Mouse (Mus musculus) cerebellum, adult 2 months (tissue): Measurements from ENCODE around the gene Glis3. TPM values are rescaled to one million over a fixed set of nuclear protein-coding genes. Genes with fewer than 3 reads are reported as not detected.

Experiments used
- DNase-seq, 2 experiments: peaks; one replicate each; pipeline ENCODE4 v3.0.0; 2021
- H3K27ac ChIP-seq: fragments of 200-500 bp; 2 replicates; pipeline ENCODE4 v1.5.1; 2012; ENCODE audit warnings: low read length, control low read depth, inconsistent platforms; ENCODE audit not compliant: insufficient read depth
- H3K27me3 ChIP-seq: fragments of 200-500 bp; 2 replicates; pipeline ENCODE4 v1.6.1; 2012; ENCODE audit warnings: inconsistent platforms, mild to moderate bottlenecking, low read length, moderate library complexity; ENCODE audit not compliant: control insufficient read depth, insufficient read depth
- H3K4me1 ChIP-seq: fragments of 200-500 bp; 2 replicates; pipeline ENCODE4 v1.6.1; 2011; ENCODE audit warnings: low read length; ENCODE audit not compliant: control insufficient read depth, insufficient read depth
- H3K4me3 ChIP-seq: fragments of 200-500 bp; replicated peaks from 2 replicates; pipeline ENCODE3; 2011; ENCODE audit warnings: mild to moderate bottlenecking, low read depth, low read length, control low read depth; ENCODE audit not compliant: insufficient read depth
- CTCF ChIP-seq: fragments of 200-500 bp; IDR thresholded peaks from 2 replicates; pipeline ENCODE4 v1.5.1; 2011; ENCODE audit warnings: low read depth, mild to moderate bottlenecking, control low read depth, low read length, moderate library complexity, borderline replicate concordance; ENCODE audit not compliant: insufficient read depth
- POLR2A ChIP-seq: fragments of 200-500 bp; IDR thresholded peaks from 2 replicates; pipeline ENCODE4 v1.6.1; 2011; ENCODE audit warnings: low read length, control low read depth, borderline replicate concordance; ENCODE audit not compliant: insufficient read depth
- WGBS: fragments of 180-500 bp; shearing (Covaris S2); methylation state at CpG from one replicate; pipeline ENCODE4 v1.1.7; 2018; 5-methylcytosine and 5-hydroxymethylcytosine counted together
- polyA plus RNA-seq: library from polyadenylated mRNA; depleted of rRNA; stranded (reverse); fragments of >200 nt; gene quantifications from 2 replicates; pipeline ENCODE4 v1.2.3, GENCODE M21; 2012

Glis3 gene
- polyA plus RNA-seq, 1 experiment = 0.59 TPM

DNA sequence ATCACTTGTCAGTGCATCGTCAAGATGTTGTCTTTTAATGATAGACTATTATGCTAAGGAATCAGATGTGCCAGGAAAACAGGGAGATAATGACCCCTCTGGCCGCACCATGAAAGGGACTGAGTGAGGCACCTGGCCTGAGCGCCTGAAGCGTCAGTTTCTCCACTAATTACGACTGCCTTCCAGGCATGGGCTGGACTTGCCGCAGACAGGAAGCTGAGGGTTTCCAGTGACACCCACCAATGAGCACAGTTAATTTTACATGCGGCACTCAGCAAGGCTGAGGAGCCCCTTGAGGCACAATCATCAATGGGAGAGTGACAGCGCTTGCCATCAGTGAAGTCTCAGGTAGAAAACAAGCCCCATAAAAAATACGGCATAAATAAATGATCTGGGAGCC lies 141.1 kb downstream of the Glis3 start:
- Histone ChIP-seq H3K4me3 (no peak overlapping the region), H3K4me1 (no peaks in the 10 kb centered on the region), H3K27me3 (no peaks in the 10 kb centered on the region; the same call in 1 of the 2 replicates), H3K27ac (no peak overlapping the region)
- no peak for TF ChIP-seq CTCF
- no peak for TF ChIP-seq POLR2A
- DNase-seq = no peak
- 83% methylated on average over 9 of the region's 9 CpGs for WGBS

DNA sequence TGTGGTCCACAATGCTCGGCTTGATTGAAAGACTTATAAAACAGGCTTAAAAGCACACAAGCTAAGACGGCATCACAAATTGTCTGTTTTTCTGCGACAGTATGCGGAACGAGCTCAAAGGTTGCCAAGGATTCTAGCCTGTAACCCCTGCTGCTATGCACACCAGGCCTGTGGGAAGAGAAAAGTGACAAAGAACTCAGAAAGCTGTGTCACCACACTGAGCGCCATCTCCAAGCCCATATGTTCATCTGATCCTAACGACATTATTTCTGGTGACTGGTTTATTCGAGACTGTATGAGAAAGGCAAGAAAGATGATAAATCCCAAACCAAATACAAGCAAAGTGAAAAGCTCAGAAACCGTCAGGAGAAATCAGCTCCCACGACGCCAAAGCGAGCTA lies 144.9 kb downstream of the Glis3 start:
- TF ChIP-seq CTCF (no peak), POLR2A (no peak)
- no peaks in the 10 kb centered on the region for H3K4me1 ChIP-seq
- H3K27me3 ChIP-seq = no peaks in the 10 kb centered on the region; the same call in 1 of the 2 replicates
- 35% methylated on average over 12 of the region's 12 CpGs for WGBS
- H3K4me3 ChIP-seq = no peak overlapping the region
- H3K27ac ChIP-seq = no peak overlapping the region
- DNase-seq = no peak

DNA sequence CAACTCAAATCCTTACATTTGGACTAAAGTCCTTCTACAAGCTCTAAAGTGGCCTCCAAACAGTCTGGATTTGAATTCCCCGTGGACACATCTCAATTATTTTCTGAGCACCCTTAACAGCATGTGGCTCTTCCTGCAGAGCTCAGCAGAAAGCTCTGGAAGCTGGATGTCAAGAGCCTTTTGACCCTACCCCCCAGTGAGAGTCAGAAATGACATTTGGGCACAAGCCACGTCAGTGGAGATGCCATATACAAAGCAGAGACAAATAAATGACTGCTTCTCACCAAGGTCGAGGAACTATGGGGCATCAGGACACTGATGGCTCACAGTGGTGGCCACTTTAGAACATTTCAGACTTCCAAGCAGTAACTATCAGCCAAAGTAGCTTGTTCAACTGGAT lies 146.3 kb downstream of the Glis3 start:
- no peak overlapping the region for H3K4me3 ChIP-seq

DNA sequence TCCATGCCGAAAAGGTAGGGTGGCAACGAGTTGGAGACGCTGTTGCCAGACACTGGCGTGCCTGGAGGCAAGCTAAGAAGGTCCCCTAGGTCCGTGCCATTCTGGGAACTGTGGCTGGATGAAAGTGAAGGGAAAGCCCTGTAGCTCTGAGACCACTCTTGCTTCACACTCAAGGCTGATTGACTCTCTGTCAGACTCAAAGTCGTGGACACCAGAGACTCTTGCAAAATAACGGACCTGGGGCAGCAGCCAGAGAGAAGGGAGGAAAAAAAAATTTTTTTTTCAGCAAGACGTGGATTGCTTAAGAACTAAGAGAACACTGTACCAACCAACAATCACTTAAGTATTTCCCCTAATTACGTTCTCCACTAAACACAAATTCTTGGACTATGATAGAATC lies 148.1 kb downstream of the Glis3 start:
- TF ChIP-seq CTCF = no peak
- no peak for TF ChIP-seq POLR2A
- H3K4me1 ChIP-seq = no peaks in the 10 kb centered on the region
- no peak overlapping the region for H3K27ac ChIP-seq
- H3K27me3 ChIP-seq = no peaks in the 10 kb centered on the region; the same call in 1 of the 2 replicates
- DNase-seq = no peak
- H3K4me3 ChIP-seq = no peak overlapping the region
- 88% methylated on average over 9 of the region's 9 CpGs for WGBS

More for the DNA sequence above, 146.3 kb downstream of the Glis3 start:
- H3K27ac ChIP-seq = no peak overlapping the region
- H3K27me3 ChIP-seq = no peaks in the 10 kb centered on the region; the same call in 1 of the 2 replicates
- DNase-seq = no peak
- TF ChIP-seq POLR2A = no peak
- no peak for TF ChIP-seq CTCF
- WGBS = 53% methylated on average over 3 of the region's 3 CpGs
- H3K4me1 ChIP-seq = no peaks in the 10 kb centered on the region

DNA sequence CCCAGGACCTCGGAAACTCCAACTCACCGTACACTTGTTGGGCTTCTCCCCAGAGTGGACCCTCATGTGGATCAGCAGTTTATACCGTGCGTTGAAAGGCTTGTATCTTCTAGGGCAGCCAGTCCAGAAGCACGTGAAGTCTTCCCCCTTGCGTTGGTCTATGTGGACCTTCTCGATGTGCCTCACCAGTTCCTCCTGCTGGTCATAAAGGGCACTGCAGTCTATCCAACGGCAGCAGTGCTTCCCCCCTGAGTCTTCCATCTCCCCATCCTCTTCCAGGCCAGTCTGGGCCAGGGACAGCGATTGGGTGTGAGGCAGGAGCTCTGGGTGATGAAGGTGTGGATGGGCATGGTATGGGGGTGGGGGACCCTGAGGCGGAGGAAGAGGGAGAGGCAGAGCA lies 149.0 kb downstream of the Glis3 start:
- Histone ChIP-seq H3K4me1 (no peaks in the 10 kb centered on the region), H3K4me3 (no peak overlapping the region), H3K27ac (no peak overlapping the region), H3K27me3 (no peaks in the 10 kb centered on the region; the same call in 1 of the 2 replicates)
- TF ChIP-seq POLR2A = no peak
- peak; percentile 50 for TF ChIP-seq CTCF
- DNase-seq = peak; percentile 4 to 11
- 83% methylated on average over 10 of the region's 10 CpGs for WGBS

DNA sequence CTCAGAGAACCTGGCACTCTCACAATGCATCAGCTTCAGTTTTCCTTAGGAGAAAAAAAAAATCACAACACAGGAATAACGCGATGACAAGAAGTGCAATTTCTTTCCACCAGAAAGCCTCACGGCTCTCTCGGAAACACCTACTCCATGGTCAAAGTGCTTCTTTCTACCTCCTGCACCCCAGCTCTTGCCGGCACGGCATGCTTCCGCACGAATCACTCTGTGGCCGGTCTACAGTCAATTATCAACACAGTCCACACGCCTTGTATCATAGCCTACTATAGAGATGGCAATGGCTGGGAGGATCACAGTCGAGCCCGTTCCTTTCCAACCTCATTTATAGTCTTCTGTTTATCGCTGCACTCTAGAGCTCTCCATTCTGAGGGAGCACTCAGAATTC lies 150.9 kb downstream of the Glis3 start:
- DNase-seq = no peak
- H3K4me3 ChIP-seq = no peak overlapping the region
- no peak for TF ChIP-seq CTCF
- TF ChIP-seq POLR2A = no peak
- WGBS = 49% methylated on average over 13 of the region's 13 CpGs
- no peak overlapping the region for H3K27ac ChIP-seq
- no peaks in the 10 kb centered on the region for H3K27me3 ChIP-seq
- H3K4me1 ChIP-seq = no peaks in the 10 kb centered on the region

DNA sequence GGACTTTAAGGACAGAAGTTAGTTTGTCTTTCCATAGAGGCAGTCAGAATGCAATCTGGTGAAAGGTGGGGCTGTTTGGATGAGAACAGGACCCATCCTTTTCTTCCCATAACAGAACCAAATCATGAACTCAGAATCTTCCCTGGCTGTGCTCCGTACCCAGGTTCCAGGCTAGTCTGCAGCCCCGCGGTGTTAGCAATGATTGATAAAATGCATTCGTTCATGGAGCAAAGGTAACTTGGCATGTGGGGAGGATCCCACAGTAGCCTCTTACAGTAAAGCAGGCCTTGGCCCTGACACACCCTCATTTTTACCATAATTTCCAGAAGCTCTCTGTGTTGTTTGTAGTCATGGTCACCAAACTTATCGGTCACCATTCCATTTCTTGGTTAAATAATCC lies 152.4 kb downstream of the Glis3 start:
- DNase-seq = no peak
- TF ChIP-seq CTCF (no peak), POLR2A (no peak)
- Histone ChIP-seq H3K4me3 (no peak overlapping the region), H3K27me3 (no peaks in the 10 kb centered on the region), H3K27ac (no peak overlapping the region), H3K4me1 (no peaks in the 10 kb centered on the region)
- 93% methylated on average over 5 of the region's 5 CpGs for WGBS

DNA sequence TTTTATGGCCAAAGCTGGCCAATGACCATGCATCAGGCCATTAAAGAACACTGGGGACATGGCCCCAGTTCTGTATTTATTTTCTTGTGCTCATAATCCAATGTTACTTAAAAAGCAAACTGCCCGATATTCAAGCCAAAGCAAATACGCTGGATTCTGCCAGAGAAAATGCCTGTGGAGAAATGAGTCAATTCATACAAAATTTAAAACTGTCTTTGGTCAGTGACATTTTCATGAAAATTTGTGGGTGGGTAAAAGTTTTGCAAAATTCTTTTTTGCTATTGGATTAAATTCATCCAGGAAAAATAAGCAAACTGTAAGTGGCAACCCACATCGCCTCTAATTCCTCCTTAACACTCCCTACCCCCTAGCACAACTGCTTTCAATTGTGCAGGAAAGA lies 154.5 kb downstream of the Glis3 start:
- WGBS = 92% methylated on average over 3 of the region's 3 CpGs
- Histone ChIP-seq H3K4me1 (no peaks in the 10 kb centered on the region), H3K4me3 (no peak overlapping the region), H3K27ac (no peak overlapping the region), H3K27me3 (no peaks in the 10 kb centered on the region)
- DNase-seq = no peak
- TF ChIP-seq CTCF = no peak
- no peak for TF ChIP-seq POLR2A
